Mouse (Mus musculus) Patski (cell line): ENCODE data around the gene Blnk. TPM values are rescaled to one million over a fixed set of nuclear protein-coding genes. Genes with fewer than 3 reads are reported as not detected.

Source experiments
- ATAC-seq: fragments of 100-300 bp; one replicate; pipeline ENCODE4 v1.8.0; 2021
- CTCF ChIA-PET: fragments of 350-600 bp; sonication (Branson Sonifier 250); formaldehyde crosslinking; loops from one replicate; lab custom pipeline; 2022; ENCODE audit warnings: inconsistent platforms; lab: Charles Lee
- POLR2A ChIA-PET: fragments of 350-600 bp; sonication (Branson Sonifier 250); formaldehyde crosslinking; loops from one replicate; lab custom pipeline; 2022; ENCODE audit warnings: antibody characterized with exemption, inconsistent platforms; lab: Charles Lee
- DNase-seq: peaks from one replicate; pipeline ENCODE4 v3.0.0-alpha.2; 2011; ENCODE audit warnings: low read depth, low spot score
- H3K27me3 ChIP-seq: fragments of 371-371 bp; one replicate; pipeline ENCODE4 v1.5.1; 2021
- CTCF ChIP-seq: fragments of 100-300 bp; IDR thresholded peaks from one replicate; pipeline ENCODE4 v1.5.1; 2021
- in situ Hi-C: fragments of 300-500 bp; cut with MboI; formaldehyde crosslinking; loops from 3 replicates; pipeline ENCODE4 v1.11.1; 2018; ENCODE audit warnings: low pct_unique_long_range_greater_than_20kb, mixed read lengths
- polyA plus RNA-seq: library from polyadenylated mRNA; unstranded; gene quantifications from one replicate; pipeline ENCODE4 v1.2.3, GENCODE M21; 2021

The Blnk gene
- polyA plus RNA-seq, 1 experiment from 2014 or later: 78.4 TPM

GRCm38 (mm10) chr19:40992096-40992495 lies 2.2 kb downstream of the Blnk start:
- DNase-seq (no peak), ATAC-seq (no peak)
- no peaks in the 10 kb centered on the region for H3K27me3 ChIP-seq
- ChIA-PET CTCF (interaction anchor here (1.0 kb wide), 1 partner anchor 24 kb away, joined by 4 read pairs; no protein-coding TSS in a partner anchor), POLR2A (no interaction called here)
- in situ Hi-C loops: no loop called here
- no peak for TF ChIP-seq CTCF

GRCm38 (mm10) chr19:40991626-40992025 lies 2.7 kb downstream of the Blnk start:
- DNase-seq (no peak), ATAC-seq (no peak)
- TF ChIP-seq CTCF: no peak

GRCm38 (mm10) chr19:40990781-40991343 lies 3.5 kb downstream of the Blnk start:
- H3K27me3 ChIP-seq: no peaks in the 10 kb centered on the region
- DNase-seq: no peak
- ChIA-PET POLR2A (interaction anchor here (0.6 to 0.8 kb wide), 2 partner anchors 13 to 277 kb away, joined by 3 read pairs; no protein-coding TSS in a partner anchor), CTCF (interaction anchor here (1.8 kb wide), 1 partner anchor 19 kb away, joined by 4 read pairs; no protein-coding TSS in a partner anchor)
- ATAC-seq: no peak
- TF ChIP-seq CTCF: no peak
- in situ Hi-C loops: no loop called here

More at GRCm38 (mm10) chr19:40991626-40992025, 2.7 kb downstream of the Blnk start:
- POLR2A ChIA-PET: no interaction called here
- in situ Hi-C loops: no loop called here
- H3K27me3 ChIP-seq: no peaks in the 10 kb centered on the region
- CTCF ChIA-PET: no interaction called here

GRCm38 (mm10) chr19:40989961-40990600 lies 4.3 kb downstream of the Blnk start:
- DNase-seq (no peak), ATAC-seq (no peak)
- CTCF ChIA-PET: interaction anchor here (1.6 to 1.8 kb wide), 2 partner anchors 18 to 26 kb away, joined by 4 read pairs; no protein-coding TSS in a partner anchor
- POLR2A ChIA-PET: interaction anchor here (0.6 to 1.0 kb wide), 3 partner anchors 13 to 277 kb away, joined by 3 read pairs; no protein-coding TSS in a partner anchor
- in situ Hi-C loops: no loop called here
- no peak for TF ChIP-seq CTCF
- H3K27me3 ChIP-seq: no peaks in the 10 kb centered on the region

- no peak for ATAC-seq
- TF ChIP-seq CTCF: no peak
- in situ Hi-C loops: no loop called here
- DNase-seq: no peak
- no peaks in the 10 kb centered on the region for H3K27me3 ChIP-seq
- CTCF ChIA-PET: interaction anchor here (1.6 to 1.7 kb wide), 2 partner anchors 25 to 28 kb away, joined by 4 to 5 read pairs; no protein-coding TSS in a partner anchor
- POLR2A ChIA-PET: no interaction called here
These were observed 5.5 kb downstream of the Blnk start for GRCm38 (mm10) chr19:40988856-40989255.

GRCm38 (mm10) chr19:40984536-40984935 lies 9.8 kb downstream of the Blnk start:
- ChIA-PET CTCF (no interaction called here), POLR2A (no interaction called here)
- H3K27me3 ChIP-seq: no peaks in the 10 kb centered on the region
- in situ Hi-C loops: no loop called here
- DNase-seq: no peak
- TF ChIP-seq CTCF: no peak
- ATAC-seq: no peak

GRCm38 (mm10) chr19:40980671-40981070 lies 13.7 kb downstream of the Blnk start:
- TF ChIP-seq CTCF: no peak
- ChIA-PET CTCF (no interaction called here), POLR2A (no interaction called here)
- H3K27me3 ChIP-seq: no peaks in the 10 kb centered on the region
- no peak for ATAC-seq
- in situ Hi-C loops: no loop called here
- no peak for DNase-seq

- CTCF ChIA-PET: interaction anchor here (0.9 to 2.1 kb wide), 5 partner anchors 9 to 38 kb away, joined by 3 to 9 read pairs (median 6); partner anchors contain the start of gene Blnk
- no peaks in the 10 kb centered on the region for H3K27me3 ChIP-seq
- in situ Hi-C loops: no loop called here
- no peak for DNase-seq
- no peak for TF ChIP-seq CTCF
- ATAC-seq: no peak
- POLR2A ChIA-PET: interaction anchor here (0.6 to 1.3 kb wide), 2 partner anchors 12 to 146 kb away, joined by 3 to 4 read pairs; no protein-coding TSS in a partner anchor
These were observed 16.3 kb downstream of the Blnk start for GRCm38 (mm10) chr19:40978026-40978425.

- no peak for ATAC-seq
- no peak for DNase-seq
- ChIA-PET CTCF (interaction anchor here (0.6 to 2.1 kb wide), 5 partner anchors 10 to 39 kb away, joined by 3 to 9 read pairs (median 6); partner anchors contain the start of gene Blnk), POLR2A (interaction anchor here (0.6 to 1.3 kb wide), 2 partner anchors 13 to 145 kb away, joined by 3 to 4 read pairs; no protein-coding TSS in a partner anchor)
- in situ Hi-C loops: no loop called here
- TF ChIP-seq CTCF: no peak
- H3K27me3 ChIP-seq: no peaks in the 10 kb centered on the region
These were observed 17.1 kb downstream of the Blnk start for GRCm38 (mm10) chr19:40976946-40977917.
